Mouse (Mus musculus) lung, embryonic 16.5 days (tissue): ENCODE data around the gene Olfr62. TPM values are rescaled to one million over a fixed set of nuclear protein-coding genes. Genes with fewer than 3 reads are reported as not detected.

Experiments
- ATAC-seq: fragments of 200-750 bp; cut with Nextera tagmentation; 2 replicates; pipeline ENCODE4 v1.8.0; 2017; ENCODE audit warnings: low read depth, mild to moderate bottlenecking, moderate library complexity
- H3K27ac ChIP-seq: fragments of 300-500 bp; sonication (generic); 2 replicates; pipeline ENCODE4 v1.5.1; 2014; ENCODE audit warnings: mild to moderate bottlenecking, control low read depth, low read length
- H3K27me3 ChIP-seq: fragments of 300-500 bp; sonication (generic); 2 replicates; pipeline ENCODE4 v1.6.1; 2014; ENCODE audit warnings: low read depth, low read length, mixed read lengths; ENCODE audit not compliant: control insufficient read depth, insufficient read depth
- H3K36me3 ChIP-seq: fragments of 300-500 bp; sonication (generic); 2 replicates; pipeline ENCODE4 v1.6.1; 2014; ENCODE audit warnings: low read length; ENCODE audit not compliant: control insufficient read depth, insufficient read depth
- H3K4me1 ChIP-seq: fragments of 300-500 bp; sonication (generic); replicated peaks from 2 replicates; pipeline ENCODE4 v1.6.1; 2014; ENCODE audit warnings: low read length, mixed read lengths; ENCODE audit not compliant: control insufficient read depth, insufficient read depth
- H3K4me2 ChIP-seq: fragments of 300-500 bp; sonication (generic); 2 replicates; pipeline ENCODE4 v1.6.1; 2014; ENCODE audit warnings: low read depth, low read length, control low read depth
- H3K4me3 ChIP-seq: fragments of 300-500 bp; sonication (generic); 2 replicates; pipeline ENCODE4 v1.5.1; 2014; ENCODE audit warnings: mild to moderate bottlenecking, low read length, control low read depth
- H3K9ac ChIP-seq: fragments of 300-500 bp; sonication (generic); 2 replicates; pipeline ENCODE4 v1.6.1; 2014; ENCODE audit warnings: low read length, control low read depth
- H3K9me3 ChIP-seq: fragments of 300-500 bp; sonication (generic); 2 replicates; pipeline ENCODE4 v1.6.1; 2016; ENCODE audit warnings: low read length; ENCODE audit not compliant: control insufficient read depth
- WGBS: fragments of 180-500 bp; shearing (Covaris S2); extraction: QIAGEN DNeasy Blood & Tissue Kit; methylation state at CpG from one replicate; pipeline ENCODE4 v1.1.7; 2014; 5-methylcytosine and 5-hydroxymethylcytosine counted together
- polyA plus RNA-seq: library from polyadenylated mRNA; unstranded; fragments of >200 nt; fragmentation: Nextera tagmentation; extraction: Ambion mirVana; gene quantifications from 2 replicates; pipeline ENCODE4 v1.2.1, GENCODE M21; 2015

Gene Olfr62
- polyA plus RNA-seq, 1 experiment from 2014 or later: not detected

DNA sequence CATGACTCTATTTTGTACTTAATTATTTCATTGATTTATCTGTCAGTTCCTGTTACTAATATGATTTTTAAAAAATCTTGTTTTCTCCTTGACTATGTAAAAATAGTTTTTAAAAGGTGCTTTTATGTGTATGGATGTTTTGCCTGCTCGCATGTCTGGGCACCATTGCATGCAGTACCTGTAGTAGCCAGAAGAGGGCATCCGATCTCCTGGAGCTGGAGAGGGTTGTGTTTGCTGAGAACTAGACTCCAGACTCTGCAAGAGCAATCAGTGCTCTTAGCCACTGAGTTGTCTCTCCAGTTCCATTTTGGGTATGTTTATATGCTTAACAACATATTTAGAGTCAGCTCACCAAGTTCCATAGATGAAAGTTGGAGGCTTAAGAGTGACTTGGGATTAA, 13.5 kb upstream of the Olfr62 start:
- no peak overlapping the region for H3K4me3 ChIP-seq
- H3K4me2 ChIP-seq: no peak overlapping the region
- no peaks in the 10 kb centered on the region for H3K4me1 ChIP-seq
- 13% methylated on average over 2 of the region's 2 CpGs for WGBS
- H3K27me3 ChIP-seq: no peaks in the 10 kb centered on the region
- H3K9ac ChIP-seq: no peak overlapping the region
- H3K36me3 ChIP-seq: no peaks in the 10 kb centered on the region
- ATAC-seq: no peak
- no peaks in the 10 kb centered on the region for H3K9me3 ChIP-seq
- H3K27ac ChIP-seq: no peak overlapping the region

DNA sequence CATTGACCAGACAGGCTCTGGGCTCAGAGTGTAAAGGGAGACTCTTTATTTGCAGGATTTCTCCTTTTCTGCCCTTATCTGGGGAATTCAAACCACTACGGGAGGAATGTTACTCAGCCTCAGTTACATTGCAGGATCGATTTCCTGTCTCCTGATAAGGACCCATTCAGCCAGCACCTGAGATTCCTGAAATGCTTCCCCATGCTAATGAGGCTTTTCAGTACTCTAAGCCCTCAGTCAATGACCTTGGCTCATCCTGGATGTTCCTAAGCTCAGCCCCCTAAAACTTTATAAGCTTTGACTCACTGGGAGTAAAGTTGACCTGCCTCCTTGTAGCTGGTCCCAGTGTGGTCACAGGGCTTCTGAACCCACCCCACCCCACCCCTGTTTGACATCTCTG, 28.3 kb downstream of the Olfr62 start:
- Histone ChIP-seq H3K27ac (no peak overlapping the region; the same call in 1 of the 2 replicates), H3K9ac (no peak overlapping the region), H3K4me1 (no peaks in the 10 kb centered on the region), H3K27me3 (no peaks in the 10 kb centered on the region), H3K4me3 (no peak overlapping the region), H3K36me3 (no peaks in the 10 kb centered on the region), H3K9me3 (no peaks in the 10 kb centered on the region), H3K4me2 (no peak overlapping the region)
- WGBS: 30% methylated on average over 2 of the region's 2 CpGs
- ATAC-seq: peak; percentile 71

DNA sequence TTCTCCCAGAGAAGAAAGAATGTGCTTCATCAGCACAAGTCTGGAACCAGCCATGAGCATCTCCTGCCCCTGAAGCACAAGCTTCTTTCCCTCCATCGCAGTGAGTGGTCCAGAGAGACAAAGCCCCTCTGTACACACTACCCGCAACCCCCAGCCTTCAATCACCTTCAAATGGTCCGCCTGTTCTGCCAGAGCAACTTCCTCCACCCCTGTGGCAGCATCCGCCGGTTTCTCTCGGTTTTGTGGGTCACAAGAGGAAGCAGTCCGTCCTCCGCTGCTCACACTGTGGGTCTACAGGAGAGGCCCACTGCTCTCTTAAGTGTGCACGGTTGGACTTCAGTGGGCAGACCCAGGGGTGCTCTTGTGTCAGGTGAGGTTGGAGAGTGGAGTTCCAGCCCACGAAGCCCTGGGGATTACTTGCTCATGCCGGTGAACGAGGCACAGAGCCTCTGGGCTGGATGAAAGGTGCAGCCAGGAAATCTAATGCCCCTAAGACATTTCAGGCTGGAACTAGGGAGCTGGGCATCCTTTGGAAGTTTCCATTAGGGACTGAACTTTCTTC, 33.7 kb downstream of the Olfr62 start, which contains the start of gene Olfr1342:
Gene Olfr1342 (minus strand): TSS at position 345 of the 562 bp plus-strand sequence.
- H3K9ac ChIP-seq: no peak within 1 kb of the TSS
- no peaks in the 10 kb centered on the region for H3K9me3 ChIP-seq
- no peak within 1 kb of the TSS; the same call in 1 of the 2 replicates for H3K4me2 ChIP-seq
- no peak; the same call in 1 of the 2 replicates for ATAC-seq
- H3K36me3 ChIP-seq: no peaks in the 10 kb centered on the region
- H3K27ac ChIP-seq: no peak within 1 kb of the TSS
- 38% methylated on average over 12 of the region's 12 CpGs for WGBS
- H3K27me3 ChIP-seq: no peaks in the 10 kb centered on the region
- no peaks in the 10 kb centered on the region for H3K4me1 ChIP-seq
- no peak within 1 kb of the TSS for H3K4me3 ChIP-seq

DNA sequence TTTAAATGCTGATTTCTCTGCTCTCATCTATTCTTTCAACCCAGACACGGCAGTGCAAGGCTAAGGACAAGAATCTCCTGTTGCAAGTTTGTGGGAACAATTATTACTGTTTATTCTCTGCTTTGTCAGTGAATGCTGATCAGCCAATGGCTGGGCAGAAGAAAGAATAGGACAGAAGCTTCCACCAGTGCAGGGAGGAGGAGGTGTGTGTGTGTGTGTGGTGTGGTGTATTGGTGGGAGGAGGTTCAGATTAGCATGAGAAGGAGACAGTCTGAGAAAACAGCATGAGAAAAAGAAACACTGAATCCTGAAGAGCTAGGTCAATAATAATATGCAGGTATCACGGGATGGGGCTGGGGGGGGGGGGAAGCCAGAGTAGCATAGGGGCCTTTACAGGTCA, 35.1 kb downstream of the Olfr62 start:
- no peak overlapping the region for H3K4me3 ChIP-seq
- no peaks in the 10 kb centered on the region for H3K36me3 ChIP-seq
- 57% methylated on average over 2 of the region's 2 CpGs for WGBS
- H3K27me3 ChIP-seq: no peaks in the 10 kb centered on the region
- no peak overlapping the region for H3K9ac ChIP-seq
- H3K9me3 ChIP-seq: no peaks in the 10 kb centered on the region
- H3K4me1 ChIP-seq: no peaks in the 10 kb centered on the region
- ATAC-seq: no peak
- H3K27ac ChIP-seq: no peak overlapping the region
- no peak overlapping the region for H3K4me2 ChIP-seq

DNA sequence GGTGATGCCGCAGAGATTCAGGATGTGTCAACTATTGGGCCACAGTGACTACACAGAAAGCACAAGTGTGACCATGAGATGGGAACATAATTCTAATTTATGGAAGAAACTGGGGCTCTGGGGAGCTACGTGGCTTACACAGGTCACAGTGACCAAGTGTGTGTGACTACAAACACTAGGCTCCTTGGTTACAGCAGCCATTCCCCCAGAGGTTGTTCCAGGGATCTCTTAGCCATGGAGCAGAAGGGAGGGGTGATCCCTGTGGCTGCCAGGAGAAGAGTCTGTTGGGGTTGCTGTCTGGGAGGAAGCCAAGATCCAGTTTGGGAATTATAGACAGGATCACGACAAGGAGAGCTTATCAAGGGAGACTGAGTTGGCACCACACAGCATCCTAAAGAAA, 44.5 kb downstream of the Olfr62 start, which contains the start of gene Olfr1341:
Gene Olfr1341 (plus strand): TSS at position 301 of the 400 bp plus-strand sequence.
- Histone ChIP-seq H3K4me1 (no peaks in the 10 kb centered on the region), H3K27ac (no peak within 1 kb of the TSS), H3K9ac (no peak within 1 kb of the TSS), H3K4me3 (no peak within 1 kb of the TSS), H3K9me3 (no peaks in the 10 kb centered on the region), H3K4me2 (no peak within 1 kb of the TSS), H3K36me3 (no peaks in the 10 kb centered on the region), H3K27me3 (no peaks in the 10 kb centered on the region)
- WGBS: 69% methylated on average over 3 of the region's 3 CpGs
- ATAC-seq: no peak

DNA sequence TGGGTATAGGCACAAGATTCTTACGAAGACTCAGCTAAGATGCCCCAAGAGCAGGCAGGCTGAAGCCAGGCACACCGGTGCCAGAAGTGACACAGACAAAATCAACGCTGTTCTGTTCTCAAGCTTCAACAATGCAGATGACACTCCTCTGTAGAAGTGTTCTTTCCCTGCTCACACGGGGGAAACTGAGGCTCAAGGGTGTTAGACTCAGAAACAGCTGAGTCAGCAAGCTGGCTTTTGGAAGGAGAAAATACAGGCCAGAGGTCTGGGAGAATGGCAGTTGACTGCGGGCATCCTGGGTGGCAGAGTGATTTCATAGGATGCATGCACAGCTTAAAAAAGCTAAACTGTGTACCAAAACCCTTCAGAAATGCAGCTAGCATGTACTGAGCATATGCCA, 49.3 kb downstream of the Olfr62 start:
- ATAC-seq: no peak
- Histone ChIP-seq H3K27me3 (no peaks in the 10 kb centered on the region), H3K4me1 (no peaks in the 10 kb centered on the region), H3K9me3 (no peaks in the 10 kb centered on the region), H3K4me3 (no peak overlapping the region), H3K36me3 (no peaks in the 10 kb centered on the region), H3K4me2 (no peak overlapping the region), H3K9ac (no peak overlapping the region), H3K27ac (no peak overlapping the region)
- WGBS: 78% methylated on average over 5 of the region's 5 CpGs

DNA sequence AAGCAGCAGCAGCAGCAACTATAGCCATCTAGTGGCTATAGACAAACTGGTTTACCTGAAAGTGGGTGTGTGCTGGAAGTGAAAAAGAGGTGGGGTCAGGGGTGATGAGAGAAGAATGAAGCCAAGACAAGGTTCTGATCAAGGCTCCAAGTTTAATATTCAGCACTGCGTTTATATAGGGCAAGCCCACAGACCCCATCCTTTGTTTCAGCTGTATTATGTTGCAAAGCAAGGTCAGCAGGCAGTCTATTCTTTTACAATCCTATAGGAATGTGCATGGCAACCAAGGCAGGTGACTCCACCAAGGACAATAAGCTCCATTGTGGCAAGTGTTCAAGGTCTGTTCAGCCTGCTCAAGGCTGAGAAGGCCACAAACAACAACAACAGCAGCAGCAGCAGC, 52.9 kb downstream of the Olfr62 start:
- Histone ChIP-seq H3K9ac (no peak overlapping the region), H3K36me3 (no peaks in the 10 kb centered on the region), H3K9me3 (no peaks in the 10 kb centered on the region), H3K4me2 (no peak overlapping the region), H3K4me1 (no peaks in the 10 kb centered on the region), H3K4me3 (no peak overlapping the region), H3K27me3 (no peaks in the 10 kb centered on the region), H3K27ac (no peak overlapping the region)
- 63% methylated on average over 1 of the region's 1 CpGs for WGBS
- ATAC-seq: no peak

Other genes with a start within 250 kb of the Olfr62 start
- 5.8 and 6.3 TPM in 2 replicates for gene Szt2, start 249.7 kb upstream of the Olfr62 start, polyA plus RNA-seq
- 87.8 and 90.1 TPM in 2 replicates for gene Med8, start 249.6 kb upstream of the Olfr62 start, polyA plus RNA-seq
- gene Elovl1, start 230.9 kb upstream of the Olfr62 start, polyA plus RNA-seq: 111 and 116 TPM in 2 replicates
- gene Cdc20, start 221.6 kb upstream of the Olfr62 start, polyA plus RNA-seq: 292 TPM in 2 replicates
- 0.67 and 0.83 TPM in 2 replicates for gene Mpl, start 201.4 kb upstream of the Olfr62 start, polyA plus RNA-seq
- gene Tie1, start 168.9 kb upstream of the Olfr62 start, polyA plus RNA-seq: 99.4 and 102 TPM in 2 replicates
- 18.8 and 21.1 TPM in 2 replicates for gene 2610528J11Rik, start 132.0 kb upstream of the Olfr62 start, polyA plus RNA-seq
- 8.0 and 8.4 TPM in 2 replicates for gene Tmem125, start 114.9 kb upstream of the Olfr62 start, polyA plus RNA-seq
- 1.3 and 1.6 TPM in 2 replicates for gene Cfap57, start 38.2 kb upstream of the Olfr62 start, polyA plus RNA-seq
- gene Ebna1bp2, start 38.2 kb upstream of the Olfr62 start, polyA plus RNA-seq: 116 and 125 TPM in 2 replicates
- 0.50 and 0.59 TPM in 2 replicates for gene Olfr1342, start 33.8 kb downstream of the Olfr62 start, polyA plus RNA-seq
- not detected in 2 replicates for gene Olfr1341, start 44.6 kb downstream of the Olfr62 start, polyA plus RNA-seq
- not detected in 2 replicates for gene Olfr1340, start 61.2 kb downstream of the Olfr62 start, polyA plus RNA-seq
- gene Olfr1339, start 73.2 kb downstream of the Olfr62 start, polyA plus RNA-seq: not detected in 2 replicates
- gene Olfr1338, start 99.8 kb downstream of the Olfr62 start, polyA plus RNA-seq: not detected in 2 replicates
- gene Olfr1337, start 123.6 kb downstream of the Olfr62 start, polyA plus RNA-seq: not detected in 2 replicates
- gene Olfr1335, start 151.0 kb downstream of the Olfr62 start, polyA plus RNA-seq: not detected in 2 replicates
- not detected in 2 replicates for gene Olfr1333, start 177.3 kb downstream of the Olfr62 start, polyA plus RNA-seq
- not detected in 2 replicates for gene Olfr1331, start 205.7 kb downstream of the Olfr62 start, polyA plus RNA-seq
- not detected in 2 replicates for gene Olfr1330, start 229.6 kb downstream of the Olfr62 start, polyA plus RNA-seq